Mouse (Mus musculus): ENCODE measurements around the gene Chrna1. TPM values are rescaled to one million over a fixed set of nuclear protein-coding genes. Genes with fewer than 3 reads are reported as not detected.

Gene Chrna1
- polyA plus RNA-seq, 1 experiment: 391 TPM

GRCm38 (mm10) chr2:73614303-73614702 lies 34.2 kb upstream of the Chrna1 start:
- Histone ChIP-seq H3ac (ENCODE audit: control insufficient read depth, insufficient read length) (no peak overlapping the region), H3K79me2 (ENCODE audit: control insufficient read depth, insufficient read depth) (no peaks in the 10 kb centered on the region), H3K4me2 (ENCODE audit: low read depth) (no peak overlapping the region), H3K36me3 (ENCODE audit: control insufficient read depth, insufficient read depth) (peaks cover 11% of the 10 kb centered on the region), H3K27me3 (ENCODE audit: control insufficient read depth, insufficient read depth, insufficient read length) (no peaks in the 10 kb centered on the region), H3K4me3 (no peak overlapping the region)
- TF ChIP-seq SRF (IDR thresholded peaks at IDR 0.05; ENCODE audit: control insufficient read depth, insufficient read length, low read depth) (no peak), REST (IDR thresholded peaks at IDR 0.05; ENCODE audit: insufficient read depth, insufficient read length) (no peak)

DNA sequence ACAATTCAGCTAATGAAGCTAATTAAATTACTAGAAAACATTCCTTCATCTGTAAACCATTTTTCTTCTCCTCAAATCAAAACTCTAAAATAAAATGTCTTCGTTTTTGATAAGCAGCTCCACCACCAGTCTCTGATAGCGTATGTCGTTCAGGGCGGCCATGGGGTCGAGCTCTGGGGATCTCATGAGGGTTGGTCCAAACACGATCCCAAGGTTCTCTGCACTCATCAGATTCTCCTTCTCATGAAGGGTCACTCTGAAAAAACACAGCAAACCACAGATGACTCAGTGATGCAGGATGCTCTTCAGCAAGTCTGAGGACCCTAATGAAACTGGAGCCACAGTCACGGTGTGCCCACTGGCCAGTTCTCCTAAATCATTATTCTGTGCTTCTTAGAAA lies 32.8 kb upstream of the Chrna1 start:
- TF ChIP-seq MYOD1 (IDR thresholded peaks at IDR 0.05; ENCODE audit: control insufficient read depth in 1 of 3, insufficient read length in 2 of 3, low read depth in 2 of 3) (no peak), TCF12 (IDR thresholded peaks at IDR 0.05; ENCODE audit: insufficient read depth, poor library complexity, severe bottlenecking) (no peak), MYOG (IDR thresholded peaks at IDR 0.05; ENCODE audit: control insufficient read depth in 1 of 3, insufficient read depth in 1 of 3, insufficient read length in 2 of 3, low read depth in 2 of 3) (no peak), E2F4 (IDR thresholded peaks at IDR 0.05; ENCODE audit: insufficient read depth) (no peak), MAX (IDR thresholded peaks at IDR 0.05; ENCODE audit: low read depth) (no peak), TCF3 (IDR thresholded peaks at IDR 0.05; ENCODE audit: insufficient read length, low read depth) (no peak), POLR2A (IDR thresholded peaks at IDR 0.05; ENCODE audit: insufficient read length, low read depth) (no peak), SRF (IDR thresholded peaks at IDR 0.05; ENCODE audit: control insufficient read depth, insufficient read length, low read depth) (no peak)
- Histone ChIP-seq H3K4me2 (ENCODE audit: low read depth) (no peak overlapping the region), H3K4me3 (no peak overlapping the region), H3K79me2 (ENCODE audit: control insufficient read depth, insufficient read depth) (no peaks in the 10 kb centered on the region), H3ac (ENCODE audit: control insufficient read depth, insufficient read length) (no peak overlapping the region), H3K27me3 (ENCODE audit: control insufficient read depth, insufficient read depth, insufficient read length) (no peaks in the 10 kb centered on the region), H3K36me3 (ENCODE audit: control insufficient read depth, insufficient read depth) (peaks cover 5% of the 10 kb centered on the region)

GRCm38 (mm10) chr2:73612367-73612914 lies 32.3 kb upstream of the Chrna1 start:
- Histone ChIP-seq H3K4me2 (ENCODE audit: low read depth) (no peak overlapping the region), H3K4me3 (no peak overlapping the region), H3ac (ENCODE audit: control insufficient read depth, insufficient read length) (no peak overlapping the region), H3K27me3 (ENCODE audit: control insufficient read depth, insufficient read depth, insufficient read length) (no peaks in the 10 kb centered on the region), H3K79me2 (ENCODE audit: control insufficient read depth, insufficient read depth) (no peaks in the 10 kb centered on the region), H3K36me3 (ENCODE audit: control insufficient read depth, insufficient read depth) (no peaks in the 10 kb centered on the region)
- TF ChIP-seq MYOG (IDR thresholded peaks at IDR 0.05; ENCODE audit: control insufficient read depth in 1 of 3, insufficient read depth in 1 of 3, insufficient read length in 2 of 3, low read depth in 2 of 3) (no peak), CEBPB (IDR thresholded peaks at IDR 0.05; ENCODE audit: insufficient read depth, poor library complexity, severe bottlenecking) (no peak), POLR2AphosphoS2 (IDR thresholded peaks at IDR 0.05; ENCODE audit: insufficient read length, low read depth) (no peak), TCF3 (IDR thresholded peaks at IDR 0.05; ENCODE audit: insufficient read length, low read depth) (no peak)

GRCm38 (mm10) chr2:73611798-73612197 lies 31.7 kb upstream of the Chrna1 start:
- TF ChIP-seq USF1 (IDR thresholded peaks at IDR 0.05; ENCODE audit: low read depth) (peak; percentile 7), CEBPB (IDR thresholded peaks at IDR 0.05; ENCODE audit: insufficient read depth, poor library complexity, severe bottlenecking) (no peak), MYOD1 (IDR thresholded peaks at IDR 0.05; ENCODE audit: control insufficient read depth in 1 of 3, insufficient read length in 2 of 3, low read depth in 2 of 3) (peak; percentile 39 to 91 (median 77)), TCF12 (IDR thresholded peaks at IDR 0.05; ENCODE audit: insufficient read depth, poor library complexity, severe bottlenecking) (peak; percentile 21), MYOG (IDR thresholded peaks at IDR 0.05; ENCODE audit: control insufficient read depth in 1 of 3, insufficient read depth in 1 of 3, insufficient read length in 2 of 3, low read depth in 2 of 3) (peak; percentile 39 to 85 (median 51))
- Histone ChIP-seq H3ac (ENCODE audit: control insufficient read depth, insufficient read length) (no peak overlapping the region), H3K4me3 (no peak overlapping the region), H3K36me3 (ENCODE audit: control insufficient read depth, insufficient read depth) (no peaks in the 10 kb centered on the region), H3K79me2 (ENCODE audit: control insufficient read depth, insufficient read depth) (no peaks in the 10 kb centered on the region), H3K4me2 (ENCODE audit: low read depth) (no peak overlapping the region), H3K27me3 (ENCODE audit: control insufficient read depth, insufficient read depth, insufficient read length) (no peaks in the 10 kb centered on the region)

DNA sequence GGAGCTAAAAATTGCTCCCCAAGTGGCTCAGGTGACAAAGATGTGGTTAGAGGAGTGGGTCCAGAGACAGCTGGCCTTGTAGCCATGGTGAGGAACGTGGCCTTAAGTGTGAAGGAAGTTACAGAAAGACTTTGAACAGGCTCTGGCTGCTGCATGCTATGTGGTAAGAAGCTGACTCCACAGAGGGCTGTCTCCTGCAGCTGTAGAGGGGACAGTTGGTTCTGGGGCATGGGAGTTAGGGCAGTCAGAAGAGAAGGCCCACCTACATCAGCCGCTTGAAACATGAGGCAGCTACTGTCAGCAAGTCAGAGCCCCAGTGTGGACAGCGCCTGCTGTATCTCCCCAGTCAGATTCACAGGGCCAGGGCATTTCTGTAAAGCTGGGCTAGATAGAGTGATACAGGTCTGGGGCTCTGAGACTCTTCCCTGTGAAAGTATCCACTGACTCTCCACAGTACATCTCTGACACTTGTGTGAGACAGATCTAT lies 29.6 kb upstream of the Chrna1 start:
- TF ChIP-seq SRF (IDR thresholded peaks at IDR 0.05; ENCODE audit: control insufficient read depth, insufficient read length, low read depth) (no peak), MYOG (IDR thresholded peaks at IDR 0.05; ENCODE audit: control insufficient read depth in 1 of 3, insufficient read depth in 1 of 3, insufficient read length in 2 of 3, low read depth in 2 of 3) (peak in 2 of 3 experiments; percentile 44 to 46), MYOD1 (IDR thresholded peaks at IDR 0.05; ENCODE audit: control insufficient read depth in 1 of 3, insufficient read length in 2 of 3, low read depth in 2 of 3) (peak in 2 of 3 experiments; percentile 52 to 55)
- H3K36me3 ChIP-seq (ENCODE audit: control insufficient read depth, insufficient read depth): no peaks in the 10 kb centered on the region
- H3K27me3 ChIP-seq (ENCODE audit: control insufficient read depth, insufficient read depth, insufficient read length): no peaks in the 10 kb centered on the region
- no peak overlapping the region for H3ac ChIP-seq (ENCODE audit: control insufficient read depth, insufficient read length)
- no peaks in the 10 kb centered on the region for H3K79me2 ChIP-seq (ENCODE audit: control insufficient read depth, insufficient read depth)
- H3K4me3 ChIP-seq: no peak overlapping the region
- H3K4me2 ChIP-seq (ENCODE audit: low read depth): peak overlapping the region; percentile 29

Measured in myocyte (in vitro differentiated cells).